Mouse (Mus musculus) intestine, embryonic 16.5 days (tissue): ENCODE results near the gene Rsbn1l. TPM values are rescaled to one million over a fixed set of nuclear protein-coding genes. Genes with fewer than 3 reads are reported as not detected.

ENCODE experiments used
- ATAC-seq: fragments of 200-750 bp; cut with Nextera tagmentation; 2 replicates; pipeline ENCODE4 v1.8.0; 2017; ENCODE audit warnings: moderate TSS enrichment, moderate library complexity
- H3K27ac ChIP-seq: fragments of 300-500 bp; sonication (generic); 2 replicates; pipeline ENCODE4 v1.5.1; 2014; ENCODE audit warnings: mild to moderate bottlenecking, low read length
- H3K27me3 ChIP-seq: fragments of 300-500 bp; sonication (generic); replicated peaks from 2 replicates; pipeline ENCODE4 v1.6.1; 2014; ENCODE audit warnings: low read length, control low read depth, mixed read lengths; ENCODE audit not compliant: control insufficient read depth, insufficient read depth
- H3K36me3 ChIP-seq: fragments of 300-500 bp; sonication (generic); 2 replicates; pipeline ENCODE4 v1.6.1; 2014; ENCODE audit warnings: low read length, control low read depth; ENCODE audit not compliant: control insufficient read depth, insufficient read depth
- H3K4me1 ChIP-seq: fragments of 300-500 bp; sonication (generic); 2 replicates; pipeline ENCODE4 v1.6.1; 2014; ENCODE audit warnings: low read length, control low read depth, mixed read lengths; ENCODE audit not compliant: control insufficient read depth, insufficient read depth
- H3K4me2 ChIP-seq: fragments of 300-500 bp; sonication (generic); 2 replicates; pipeline ENCODE4 v1.6.1; 2014; ENCODE audit warnings: low read depth, low read length, control low read depth
- H3K4me3 ChIP-seq: fragments of 300-500 bp; sonication (generic); 2 replicates; pipeline ENCODE4 v1.5.1; 2014; ENCODE audit warnings: mild to moderate bottlenecking, low read length
- H3K9ac ChIP-seq: fragments of 300-500 bp; sonication (generic); 2 replicates; pipeline ENCODE4 v1.6.1; 2014; ENCODE audit warnings: low read depth, low read length
- H3K9me3 ChIP-seq: fragments of 300-500 bp; sonication (generic); 2 replicates; pipeline ENCODE4 v1.6.1; 2016; ENCODE audit warnings: low read length, control low read depth; ENCODE audit not compliant: control insufficient read depth
- WGBS: fragments of 180-500 bp; shearing (Covaris S2); extraction: QIAGEN DNeasy Blood & Tissue Kit; methylation state at CpG from one replicate; pipeline ENCODE4 v1.1.7; 2014; 5-methylcytosine and 5-hydroxymethylcytosine counted together
- polyA plus RNA-seq: library from polyadenylated mRNA; unstranded; fragments of >200 nt; fragmentation: Nextera tagmentation; extraction: Ambion mirVana; gene quantifications from 2 replicates; pipeline ENCODE4 v1.2.1, GENCODE M21; 2015

The Rsbn1l gene
- polyA plus RNA-seq, 1 experiment from 2014 or later: 3.0 TPM

GRCm38 (mm10) chr5:20925451-20925850 lies 30.7 kb downstream of the Rsbn1l start:
- Histone ChIP-seq H3K9ac (no peak overlapping the region), H3K36me3 (no peaks in the 10 kb centered on the region), H3K4me3 (no peak overlapping the region), H3K4me2 (no peak overlapping the region), H3K27ac (no peak overlapping the region), H3K27me3 (no peaks in the 10 kb centered on the region), H3K9me3 (no peaks in the 10 kb centered on the region), H3K4me1 (peaks cover 7% of the 10 kb centered on the region)
- ATAC-seq: no peak
- 62% methylated on average over 3 of the region's 3 CpGs for WGBS

GRCm38 (mm10) chr5:20924608-20925007 lies 31.6 kb downstream of the Rsbn1l start:
- Histone ChIP-seq H3K4me1 (no peaks in the 10 kb centered on the region), H3K36me3 (no peaks in the 10 kb centered on the region), H3K4me3 (no peak overlapping the region), H3K27me3 (no peaks in the 10 kb centered on the region), H3K9me3 (no peaks in the 10 kb centered on the region), H3K9ac (no peak overlapping the region), H3K4me2 (no peak overlapping the region), H3K27ac (no peak overlapping the region)
- 70% methylated on average over 3 of the region's 3 CpGs for WGBS
- ATAC-seq: no peak

GRCm38 (mm10) chr5:20919566-20919965 lies 36.6 kb downstream of the Rsbn1l start:
- Histone ChIP-seq H3K4me3 (no peak overlapping the region), H3K27ac (no peak overlapping the region), H3K36me3 (no peaks in the 10 kb centered on the region), H3K4me2 (no peak overlapping the region), H3K9ac (no peak overlapping the region), H3K4me1 (no peaks in the 10 kb centered on the region), H3K27me3 (no peaks in the 10 kb centered on the region), H3K9me3 (no peaks in the 10 kb centered on the region)
- no peak for ATAC-seq
- WGBS: 94% methylated on average over 9 of the region's 9 CpGs

GRCm38 (mm10) chr5:20918967-20919366 lies 37.2 kb downstream of the Rsbn1l start:
- no peak overlapping the region for H3K4me2 ChIP-seq
- ATAC-seq: no peak
- no peaks in the 10 kb centered on the region for H3K9me3 ChIP-seq
- H3K27ac ChIP-seq: no peak overlapping the region
- H3K9ac ChIP-seq: no peak overlapping the region
- WGBS: 93% methylated on average over 4 of the region's 4 CpGs
- no peaks in the 10 kb centered on the region for H3K27me3 ChIP-seq
- H3K4me1 ChIP-seq: no peaks in the 10 kb centered on the region
- no peak overlapping the region for H3K4me3 ChIP-seq
- H3K36me3 ChIP-seq: no peaks in the 10 kb centered on the region

GRCm38 (mm10) chr5:20913372-20914275 lies 42.6 kb downstream of the Rsbn1l start:
- ATAC-seq: peak; percentile 55
- H3K27ac ChIP-seq: no peak overlapping the region
- H3K9me3 ChIP-seq: no peaks in the 10 kb centered on the region
- WGBS: 78% methylated on average over 11 of the region's 11 CpGs
- H3K4me3 ChIP-seq: no peak overlapping the region
- no peaks in the 10 kb centered on the region for H3K27me3 ChIP-seq
- no peak overlapping the region for H3K4me2 ChIP-seq
- no peaks in the 10 kb centered on the region for H3K4me1 ChIP-seq
- no peaks in the 10 kb centered on the region for H3K36me3 ChIP-seq
- H3K9ac ChIP-seq: no peak overlapping the region

GRCm38 (mm10) chr5:20911741-20912140 lies 44.5 kb downstream of the Rsbn1l start:
- H3K9ac ChIP-seq: no peak overlapping the region
- no peaks in the 10 kb centered on the region for H3K9me3 ChIP-seq
- no peak for ATAC-seq
- H3K4me3 ChIP-seq: no peak overlapping the region
- no peaks in the 10 kb centered on the region for H3K36me3 ChIP-seq
- 93% methylated on average over 2 of the region's 2 CpGs for WGBS
- no peak overlapping the region for H3K4me2 ChIP-seq
- H3K27ac ChIP-seq: no peak overlapping the region
- H3K4me1 ChIP-seq: no peaks in the 10 kb centered on the region
- no peaks in the 10 kb centered on the region for H3K27me3 ChIP-seq

- Histone ChIP-seq H3K4me1 (no peaks in the 10 kb centered on the region), H3K27me3 (no peaks in the 10 kb centered on the region), H3K9ac (no peak overlapping the region), H3K9me3 (no peaks in the 10 kb centered on the region), H3K4me3 (no peak overlapping the region), H3K4me2 (no peak overlapping the region), H3K36me3 (0 out of 2 replicates have a peak, but pooled peaks cover 3% of the 10 kb centered on the region), H3K27ac (no peak overlapping the region)
- 96% methylated on average over 7 of the region's 7 CpGs for WGBS
- no peak for ATAC-seq
Measured at GRCm38 (mm10) chr5:20906191-20906590, 50.0 kb downstream of the Rsbn1l start.

GRCm38 (mm10) chr5:20905437-20905836 lies 50.8 kb downstream of the Rsbn1l start:
- H3K4me1 ChIP-seq: no peaks in the 10 kb centered on the region
- no peak overlapping the region for H3K27ac ChIP-seq
- 66% methylated on average over 2 of the region's 2 CpGs for WGBS
- H3K9me3 ChIP-seq: no peaks in the 10 kb centered on the region
- no peak overlapping the region for H3K9ac ChIP-seq
- no peak for ATAC-seq
- no peaks in the 10 kb centered on the region for H3K27me3 ChIP-seq
- peaks cover 7% of the 10 kb centered on the region; the same call in 1 of the 2 replicates for H3K36me3 ChIP-seq
- H3K4me2 ChIP-seq: no peak overlapping the region
- H3K4me3 ChIP-seq: no peak overlapping the region

- Histone ChIP-seq H3K27me3 (no peaks in the 10 kb centered on the region), H3K9ac (no peak overlapping the region), H3K9me3 (no peaks in the 10 kb centered on the region), H3K27ac (no peak overlapping the region), H3K4me1 (no peaks in the 10 kb centered on the region), H3K4me2 (no peak overlapping the region), H3K4me3 (no peak overlapping the region), H3K36me3 (peaks cover 7% of the 10 kb centered on the region; the same call in 1 of the 2 replicates)
- 92% methylated on average over 2 of the region's 2 CpGs for WGBS
- no peak for ATAC-seq
Measured at GRCm38 (mm10) chr5:20904647-20905046, 51.6 kb downstream of the Rsbn1l start.
